Mouse (Mus musculus) liver, embryonic 14.5 days (tissue): ENCODE results near the gene Tmcc3.

Experiments
- CTCF ChIP-seq: IDR thresholded peaks from 2 replicates; pipeline ENCODE4 v1.5.1; 2016; ENCODE audit warnings: antibody characterized with exemption, low read depth, control low read depth
- EP300 ChIP-seq: IDR thresholded peaks from 2 replicates; pipeline ENCODE4 v1.6.1; 2016; ENCODE audit warnings: antibody characterized with exemption, low read depth

DNA sequence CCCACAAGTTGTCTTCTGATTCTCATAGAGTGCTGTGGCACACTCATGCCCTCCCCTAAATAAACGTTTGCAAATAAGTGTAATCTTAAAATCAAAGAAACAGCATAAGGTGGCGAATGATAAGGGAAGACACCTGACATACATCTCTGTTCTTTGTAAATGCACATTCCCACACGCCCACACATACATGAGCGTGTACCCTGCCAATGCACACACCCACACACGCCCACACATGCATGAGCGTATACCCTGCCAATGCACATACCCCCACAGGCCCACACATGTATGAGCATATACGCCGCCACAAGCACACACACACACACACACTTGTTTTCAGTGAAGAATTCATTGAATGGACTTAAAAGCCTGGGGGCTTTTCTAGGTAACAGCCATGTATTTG is 211.5 kb downstream of the Tmcc3 start:
- no peak for TF ChIP-seq CTCF
- TF ChIP-seq EP300, result no peak
